Mouse (Mus musculus) liver, adult 2 months (tissue): ENCODE measurements around the gene Asic3.

Experiments used
- CTCF ChIP-seq: fragments of 200-500 bp; IDR thresholded peaks from 2 replicates; pipeline ENCODE4 v1.5.1; 2011; ENCODE audit warnings: low read depth, low read length, control low read depth
- POLR2A ChIP-seq: fragments of 200-500 bp; IDR thresholded peaks from 2 replicates; pipeline ENCODE4 v1.6.1; 2011; ENCODE audit warnings: low read length, control low read depth; ENCODE audit not compliant: insufficient read depth; ENCODE audit errors: extremely low read depth

- TF ChIP-seq POLR2A (no peak), CTCF (no peak)
These were observed 30.7 kb downstream of the Asic3 start for GRCm38 (mm10) chr5:24443927-24444326.
